Mouse (Mus musculus) lung, embryonic 16.5 days (tissue): ENCODE data around the gene Gabarapl2. TPM values are rescaled to one million over a fixed set of nuclear protein-coding genes. Genes with fewer than 3 reads are reported as not detected.

Experiments
- ATAC-seq: fragments of 200-750 bp; cut with Nextera tagmentation; 2 replicates; pipeline ENCODE4 v1.8.0; 2017; ENCODE audit warnings: low read depth, mild to moderate bottlenecking, moderate library complexity
- H3K27ac ChIP-seq: fragments of 300-500 bp; sonication (generic); 2 replicates; pipeline ENCODE4 v1.5.1; 2014; ENCODE audit warnings: mild to moderate bottlenecking, control low read depth, low read length
- H3K27me3 ChIP-seq: fragments of 300-500 bp; sonication (generic); 2 replicates; pipeline ENCODE4 v1.6.1; 2014; ENCODE audit warnings: low read depth, low read length, mixed read lengths; ENCODE audit not compliant: control insufficient read depth, insufficient read depth
- H3K36me3 ChIP-seq: fragments of 300-500 bp; sonication (generic); 2 replicates; pipeline ENCODE4 v1.6.1; 2014; ENCODE audit warnings: low read length; ENCODE audit not compliant: control insufficient read depth, insufficient read depth
- H3K4me1 ChIP-seq: fragments of 300-500 bp; sonication (generic); replicated peaks from 2 replicates; pipeline ENCODE4 v1.6.1; 2014; ENCODE audit warnings: low read length, mixed read lengths; ENCODE audit not compliant: control insufficient read depth, insufficient read depth
- H3K4me2 ChIP-seq: fragments of 300-500 bp; sonication (generic); 2 replicates; pipeline ENCODE4 v1.6.1; 2014; ENCODE audit warnings: low read depth, low read length, control low read depth
- H3K4me3 ChIP-seq: fragments of 300-500 bp; sonication (generic); 2 replicates; pipeline ENCODE4 v1.5.1; 2014; ENCODE audit warnings: mild to moderate bottlenecking, low read length, control low read depth
- H3K9ac ChIP-seq: fragments of 300-500 bp; sonication (generic); 2 replicates; pipeline ENCODE4 v1.6.1; 2014; ENCODE audit warnings: low read length, control low read depth
- H3K9me3 ChIP-seq: fragments of 300-500 bp; sonication (generic); 2 replicates; pipeline ENCODE4 v1.6.1; 2016; ENCODE audit warnings: low read length; ENCODE audit not compliant: control insufficient read depth
- WGBS: fragments of 180-500 bp; shearing (Covaris S2); extraction: QIAGEN DNeasy Blood & Tissue Kit; methylation state at CpG from one replicate; pipeline ENCODE4 v1.1.7; 2014; 5-methylcytosine and 5-hydroxymethylcytosine counted together
- polyA plus RNA-seq: library from polyadenylated mRNA; unstranded; fragments of >200 nt; fragmentation: Nextera tagmentation; extraction: Ambion mirVana; gene quantifications from 2 replicates; pipeline ENCODE4 v1.2.1, GENCODE M21; 2015

Gene Gabarapl2
- polyA plus RNA-seq, 1 experiment from 2014 or later: 195 TPM

- Histone ChIP-seq H3K36me3 (peaks cover 4% of the 10 kb centered on the region), H3K27ac (no peak overlapping the region), H3K27me3 (no peaks in the 10 kb centered on the region), H3K4me1 (no peaks in the 10 kb centered on the region), H3K4me2 (no peak overlapping the region), H3K4me3 (no peak overlapping the region), H3K9me3 (no peaks in the 10 kb centered on the region), H3K9ac (no peak overlapping the region)
- WGBS: 50% methylated on average over 5 of the region's 5 CpGs
- no peak for ATAC-seq
Observed at GRCm38 (mm10) chr8:111968991-111969390, 28.5 kb downstream of the Gabarapl2 start.

- WGBS: 93% methylated on average over 12 of the region's 12 CpGs
- no peaks in the 10 kb centered on the region for H3K27me3 ChIP-seq
Observed at GRCm38 (mm10) chr8:111974138-111974537, 33.6 kb downstream of the Gabarapl2 start.

GRCm38 (mm10) chr8:111975706-111976105 is 35.2 kb downstream of the Gabarapl2 start:
- Histone ChIP-seq H3K9me3 (no peaks in the 10 kb centered on the region), H3K9ac (no peak overlapping the region), H3K4me2 (no peak overlapping the region), H3K27ac (no peak overlapping the region), H3K36me3 (peaks cover 23% of the 10 kb centered on the region), H3K27me3 (no peaks in the 10 kb centered on the region), H3K4me3 (no peak overlapping the region), H3K4me1 (no peaks in the 10 kb centered on the region)
- ATAC-seq: no peak
- WGBS: 96% methylated on average over 2 of the region's 2 CpGs

More at GRCm38 (mm10) chr8:111974138-111974537, 33.6 kb downstream of the Gabarapl2 start:
- Histone ChIP-seq H3K27ac (no peak overlapping the region), H3K9ac (no peak overlapping the region), H3K9me3 (no peaks in the 10 kb centered on the region), H3K4me1 (no peaks in the 10 kb centered on the region), H3K4me2 (no peak overlapping the region), H3K4me3 (no peak overlapping the region), H3K36me3 (peaks cover 22% of the 10 kb centered on the region)
- no peak for ATAC-seq

GRCm38 (mm10) chr8:111976326-111976725 is 35.8 kb downstream of the Gabarapl2 start:
- Histone ChIP-seq H3K9me3 (no peaks in the 10 kb centered on the region), H3K4me2 (no peak overlapping the region), H3K4me1 (no peaks in the 10 kb centered on the region), H3K27me3 (no peaks in the 10 kb centered on the region), H3K9ac (no peak overlapping the region), H3K27ac (no peak overlapping the region), H3K36me3 (peaks cover 23% of the 10 kb centered on the region), H3K4me3 (no peak overlapping the region)
- WGBS: 79% methylated on average over 2 of the region's 2 CpGs
- ATAC-seq: no peak

GRCm38 (mm10) chr8:111978147-111978546 is 37.6 kb downstream of the Gabarapl2 start:
- Histone ChIP-seq H3K27me3 (no peaks in the 10 kb centered on the region), H3K9ac (no peak overlapping the region), H3K9me3 (no peaks in the 10 kb centered on the region), H3K27ac (no peak overlapping the region), H3K36me3 (peaks cover 29% of the 10 kb centered on the region), H3K4me3 (no peak overlapping the region), H3K4me2 (no peak overlapping the region), H3K4me1 (no peaks in the 10 kb centered on the region)
- 64% methylated on average over 10 of the region's 10 CpGs for WGBS
- ATAC-seq: no peak

GRCm38 (mm10) chr8:111982116-111982515 is 41.6 kb downstream of the Gabarapl2 start:
- H3K9ac ChIP-seq: no peak overlapping the region
- H3K36me3 ChIP-seq: peaks cover 14% of the 10 kb centered on the region
- no peak overlapping the region for H3K4me2 ChIP-seq
- H3K27ac ChIP-seq: no peak overlapping the region
- no peaks in the 10 kb centered on the region for H3K27me3 ChIP-seq
- no peak overlapping the region for H3K4me3 ChIP-seq
- no peak for ATAC-seq
- H3K4me1 ChIP-seq: no peaks in the 10 kb centered on the region
- WGBS: 69% methylated on average over 7 of the region's 7 CpGs
- H3K9me3 ChIP-seq: no peaks in the 10 kb centered on the region

- Histone ChIP-seq H3K4me1 (no peaks in the 10 kb centered on the region), H3K36me3 (peaks cover 18% of the 10 kb centered on the region), H3K27ac (no peak overlapping the region), H3K4me3 (no peak overlapping the region), H3K27me3 (no peaks in the 10 kb centered on the region), H3K9ac (no peak overlapping the region), H3K9me3 (no peaks in the 10 kb centered on the region), H3K4me2 (no peak overlapping the region)
- 69% methylated on average over 10 of the region's 10 CpGs for WGBS
- no peak for ATAC-seq
Observed at GRCm38 (mm10) chr8:111984511-111984910, 44.0 kb downstream of the Gabarapl2 start.

GRCm38 (mm10) chr8:111989911-111990310 is 49.4 kb downstream of the Gabarapl2 start:
- no peak overlapping the region for H3K9ac ChIP-seq
- no peaks in the 10 kb centered on the region for H3K9me3 ChIP-seq
- H3K27ac ChIP-seq: no peak overlapping the region
- H3K27me3 ChIP-seq: no peaks in the 10 kb centered on the region
- H3K4me2 ChIP-seq: no peak overlapping the region
- no peak overlapping the region for H3K4me3 ChIP-seq
- ATAC-seq: 0 out of 2 replicates have a peak, but pooled peaks have one; percentile 18
- H3K36me3 ChIP-seq: peaks cover 23% of the 10 kb centered on the region
- WGBS: 13% methylated on average over 7 of the region's 7 CpGs
- H3K4me1 ChIP-seq: peaks cover 3% of the 10 kb centered on the region; the same call in 1 of the 2 replicates

GRCm38 (mm10) chr8:111991278-111991677 is 50.8 kb downstream of the Gabarapl2 start:
- H3K4me3 ChIP-seq: peak overlapping the region; percentile 80
- no peaks in the 10 kb centered on the region for H3K9me3 ChIP-seq
- H3K4me2 ChIP-seq: peak overlapping the region; percentile 68
- no peak overlapping the region for H3K27ac ChIP-seq
- peak overlapping the region; percentile 80 for H3K9ac ChIP-seq
- no peak for ATAC-seq
- WGBS: 42% methylated on average over 8 of the region's 8 CpGs
- peaks cover 3% of the 10 kb centered on the region; the same call in 1 of the 2 replicates for H3K4me1 ChIP-seq
- peaks cover 26% of the 10 kb centered on the region for H3K36me3 ChIP-seq
- H3K27me3 ChIP-seq: no peaks in the 10 kb centered on the region
